Mouse (Mus musculus): Measurements from ENCODE around the gene Gm6465.
"Not testable (repeated sequence)": the region's sequence is repeated elsewhere in the genome, so short reads cannot be mapped to it uniquely, and the experiment has no call there.

DNA sequence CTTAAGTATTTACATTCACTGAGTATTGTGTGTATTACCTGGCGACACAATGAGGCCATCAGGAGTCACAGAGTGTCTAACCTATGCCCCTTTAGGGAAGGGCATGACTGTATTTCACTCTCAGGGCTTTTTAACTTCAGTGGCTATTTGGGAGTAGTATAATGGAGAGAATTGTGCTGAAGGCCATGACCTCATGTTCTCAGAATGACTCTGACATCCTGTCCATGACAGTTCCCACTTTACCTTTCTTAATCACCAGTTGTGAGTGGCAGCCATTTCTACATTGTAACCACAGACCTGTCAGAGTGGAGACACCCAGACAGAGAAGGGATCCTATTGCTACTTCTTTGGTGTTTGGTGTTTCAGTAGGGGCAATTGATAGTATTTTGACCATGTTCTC, 485 bp downstream of the Gm6465 start:
- TF ChIP-seq CTCF (conservative IDR thresholded peaks at IDR 0.05; ENCODE audit: low read length); NANOG (IDR thresholded peaks at IDR 0.05; ENCODE audit: borderline replicate concordance, low read length): not testable (repeated sequence)

All from E14TG2a.4 (cell line).